Mouse (Mus musculus) kidney, embryonic 14.5 days (tissue): Measurements from ENCODE around the gene Bend3. TPM values are rescaled to one million over a fixed set of nuclear protein-coding genes. Genes with fewer than 3 reads are reported as not detected.
A peak's percentile ranks its signal among the peaks of the same experiment; 100 is the strongest.
"Not testable (repeated sequence)": the region's sequence is repeated elsewhere in the genome, so short reads cannot be mapped to it uniquely, and the experiment has no call there.

Experiments used
- ATAC-seq: fragments of 200-750 bp; cut with Nextera tagmentation; 2 replicates; pipeline ENCODE4 v1.8.0; 2017; ENCODE audit warnings: moderate number of reproducible peaks, mild to moderate bottlenecking, moderate TSS enrichment, moderate library complexity; ENCODE audit not compliant: low FRiP score, low TSS enrichment
- H3K27ac ChIP-seq: fragments of 300-500 bp; sonication (generic); 2 replicates; pipeline ENCODE4 v1.5.1; 2014; ENCODE audit warnings: low read depth, mild to moderate bottlenecking, low read length, moderate library complexity, mixed read lengths
- H3K27me3 ChIP-seq: fragments of 300-500 bp; sonication (generic); 2 replicates; pipeline ENCODE4 v1.6.1; 2014; ENCODE audit warnings: mild to moderate bottlenecking, low read length; ENCODE audit not compliant: control insufficient read depth, insufficient read depth
- H3K36me3 ChIP-seq: fragments of 300-500 bp; sonication (generic); 2 replicates; pipeline ENCODE4 v1.6.1; 2014; ENCODE audit warnings: low read length, mixed read lengths; ENCODE audit not compliant: control insufficient read depth, insufficient read depth
- H3K4me1 ChIP-seq: fragments of 300-500 bp; sonication (generic); 2 replicates; pipeline ENCODE4 v1.6.1; 2014; ENCODE audit warnings: low read length, mixed read lengths; ENCODE audit not compliant: control insufficient read depth, insufficient read depth
- H3K4me2 ChIP-seq: fragments of 300-500 bp; sonication (generic); replicated peaks from 2 replicates; pipeline ENCODE4 v1.6.1; 2014; ENCODE audit warnings: low read depth, mild to moderate bottlenecking, low read length
- H3K4me3 ChIP-seq: fragments of 300-500 bp; sonication (generic); 2 replicates; pipeline ENCODE4 v1.5.1; 2014; ENCODE audit warnings: mild to moderate bottlenecking, low read length
- H3K9ac ChIP-seq: fragments of 300-500 bp; sonication (generic); 2 replicates; pipeline ENCODE4 v1.6.1; 2014; ENCODE audit warnings: low read depth, mild to moderate bottlenecking, low read length, moderate library complexity
- H3K9me3 ChIP-seq: fragments of 300-500 bp; sonication (generic); 2 replicates; pipeline ENCODE4 v1.6.1; 2016; ENCODE audit warnings: low read length; ENCODE audit not compliant: control insufficient read depth
- WGBS: fragments of 180-500 bp; shearing (Covaris S2); extraction: QIAGEN DNeasy Blood & Tissue Kit; methylation state at CpG from one replicate; pipeline ENCODE4 v1.1.7; 2014; 5-methylcytosine and 5-hydroxymethylcytosine counted together
- polyA plus RNA-seq: library from polyadenylated mRNA; unstranded; fragments of >200 nt; fragmentation: Nextera tagmentation; extraction: Ambion mirVana; gene quantifications from 2 replicates; pipeline ENCODE4 v1.2.1, GENCODE M21; 2014

Bend3 gene
- polyA plus RNA-seq, 1 experiment from 2014 or later = 8.9 TPM

DNA sequence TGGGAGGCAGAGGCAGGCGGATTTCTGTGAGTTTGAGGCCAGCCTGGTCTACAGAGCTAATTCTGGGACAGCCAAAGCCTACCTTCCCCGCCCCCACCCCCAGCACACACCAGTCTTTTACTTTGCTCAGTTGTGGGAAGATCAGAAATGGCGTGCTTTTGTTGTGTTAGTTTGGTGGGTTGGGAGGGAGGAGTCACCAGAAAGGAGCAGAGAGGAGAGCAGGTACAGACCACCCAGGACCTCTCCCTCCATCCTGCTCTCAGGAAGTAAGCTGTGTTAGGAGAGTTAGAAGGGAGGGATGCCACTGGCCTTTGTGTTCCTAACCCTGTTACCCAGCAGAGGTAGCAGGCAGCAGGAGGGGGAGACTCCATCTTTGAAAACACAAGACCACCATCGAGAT is 28.4 kb downstream of the Bend3 start:
- H3K27ac ChIP-seq = no peak overlapping the region
- H3K9me3 ChIP-seq = no peaks in the 10 kb centered on the region
- WGBS = 80% methylated on average over 4 of the region's 4 CpGs
- H3K27me3 ChIP-seq = no peaks in the 10 kb centered on the region
- no peak for ATAC-seq
- peaks cover 51% of the 10 kb centered on the region for H3K36me3 ChIP-seq
- H3K4me3 ChIP-seq = no peak overlapping the region
- H3K9ac ChIP-seq = no peak overlapping the region
- H3K4me1 ChIP-seq = no peaks in the 10 kb centered on the region
- no peak overlapping the region for H3K4me2 ChIP-seq

DNA sequence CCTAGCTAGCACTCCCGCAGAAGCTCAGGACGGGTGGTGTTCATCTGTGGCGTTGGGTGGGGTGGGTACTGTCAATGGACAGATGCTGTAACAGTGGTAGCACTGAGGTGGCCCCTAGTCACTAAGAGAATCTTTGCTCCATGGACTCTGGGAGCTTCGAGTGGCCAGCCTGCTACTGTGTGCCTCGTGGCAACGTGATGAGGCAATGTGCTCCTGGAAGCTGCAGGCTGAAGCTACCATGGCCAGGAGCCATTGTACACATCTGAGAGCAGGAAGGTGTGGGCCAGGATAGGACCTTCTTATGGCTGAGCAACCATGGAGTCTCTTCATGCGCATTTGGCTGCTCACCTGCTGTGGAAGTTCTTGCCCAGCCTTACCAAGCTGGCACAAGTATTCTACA is 30.6 kb downstream of the Bend3 start:
- Histone ChIP-seq H3K9me3 (no peaks in the 10 kb centered on the region), H3K4me2 (no peak overlapping the region), H3K9ac (no peak overlapping the region), H3K27ac (no peak overlapping the region), H3K4me3 (no peak overlapping the region), H3K36me3 (peaks cover 55% of the 10 kb centered on the region), H3K27me3 (no peaks in the 10 kb centered on the region), H3K4me1 (no peaks in the 10 kb centered on the region)
- 92% methylated on average over 7 of the region's 7 CpGs for WGBS
- ATAC-seq = no peak

- H3K9ac ChIP-seq = no peak overlapping the region
- ATAC-seq = no peak
- no peaks in the 10 kb centered on the region for H3K9me3 ChIP-seq
- no peaks in the 10 kb centered on the region for H3K27me3 ChIP-seq
- H3K4me3 ChIP-seq = no peak overlapping the region
- H3K4me1 ChIP-seq = no peaks in the 10 kb centered on the region
- H3K27ac ChIP-seq = no peak overlapping the region
- WGBS = 87% methylated on average over 10 of the region's 10 CpGs
- H3K4me2 ChIP-seq = no peak overlapping the region
- peaks cover 44% of the 10 kb centered on the region for H3K36me3 ChIP-seq
These were observed 34.3 kb downstream of the Bend3 start for GRCm38 (mm10) chr10:43512976-43513375.

GRCm38 (mm10) chr10:43516992-43517660 is 38.5 kb downstream of the Bend3 start:
- Histone ChIP-seq H3K4me3 (no peak overlapping the region), H3K36me3 (peaks cover 11% of the 10 kb centered on the region), H3K27ac (peak overlapping the region; percentile 67; the same call in 1 of the 2 replicates), H3K27me3 (no peaks in the 10 kb centered on the region), H3K4me2 (no peak overlapping the region), H3K9me3 (no peaks in the 10 kb centered on the region), H3K9ac (no peak overlapping the region), H3K4me1 (no peaks in the 10 kb centered on the region)
- 59% methylated on average over 6 of the region's 6 CpGs for WGBS
- peak; percentile 69; the same call in 1 of the 2 replicates for ATAC-seq

- 66% methylated on average over 4 of the region's 4 CpGs for WGBS
- ATAC-seq = no peak
- no peak overlapping the region for H3K4me2 ChIP-seq
These were observed 39.2 kb downstream of the Bend3 start for GRCm38 (mm10) chr10:43517836-43518235.

DNA sequence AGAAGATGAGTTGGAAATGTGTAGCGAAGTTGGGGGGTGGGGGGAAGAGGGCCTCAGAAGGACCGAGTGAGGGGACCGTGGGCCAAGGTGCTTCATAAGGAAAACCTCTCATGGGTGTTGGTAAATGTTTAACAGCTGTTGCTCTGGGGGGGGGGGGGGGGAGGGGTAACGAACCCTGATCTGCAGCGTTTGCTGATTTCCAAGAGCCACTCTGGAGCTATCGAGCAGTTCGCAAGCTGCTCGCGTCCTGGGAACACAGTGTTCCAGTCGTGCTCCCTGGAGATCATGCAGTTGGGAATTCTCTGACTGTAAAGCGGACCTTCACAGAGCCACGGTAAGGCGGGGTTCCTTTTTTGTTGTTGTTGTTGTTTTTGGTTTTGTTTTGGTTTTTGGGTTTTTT is 39.7 kb downstream of the Bend3 start:
- no peak for ATAC-seq
- no peak overlapping the region; the same call in 1 of the 2 replicates for H3K27ac ChIP-seq
- 66% methylated on average over 13 of the region's 13 CpGs for WGBS

More at GRCm38 (mm10) chr10:43517836-43518235, 39.2 kb downstream of the Bend3 start:
- Histone ChIP-seq H3K9ac (no peak overlapping the region), H3K9me3 (no peaks in the 10 kb centered on the region), H3K27ac (peak overlapping the region; percentile 67; the same call in 1 of the 2 replicates), H3K36me3 (peaks cover 6% of the 10 kb centered on the region), H3K4me1 (no peaks in the 10 kb centered on the region), H3K4me3 (no peak overlapping the region), H3K27me3 (no peaks in the 10 kb centered on the region)

GRCm38 (mm10) chr10:43519977-43520376 is 41.3 kb downstream of the Bend3 start:
- Histone ChIP-seq H3K4me3 (no peak overlapping the region), H3K36me3 (0 out of 2 replicates have a peak, but pooled peaks cover 4% of the 10 kb centered on the region)

More for the DNA sequence above, 39.7 kb downstream of the Bend3 start:
- Histone ChIP-seq H3K4me1 (no peaks in the 10 kb centered on the region), H3K9ac (no peak overlapping the region), H3K9me3 (no peaks in the 10 kb centered on the region), H3K4me3 (no peak overlapping the region), H3K4me2 (no peak overlapping the region), H3K27me3 (no peaks in the 10 kb centered on the region), H3K36me3 (peaks cover under 1% of the 10 kb centered on the region)

DNA sequence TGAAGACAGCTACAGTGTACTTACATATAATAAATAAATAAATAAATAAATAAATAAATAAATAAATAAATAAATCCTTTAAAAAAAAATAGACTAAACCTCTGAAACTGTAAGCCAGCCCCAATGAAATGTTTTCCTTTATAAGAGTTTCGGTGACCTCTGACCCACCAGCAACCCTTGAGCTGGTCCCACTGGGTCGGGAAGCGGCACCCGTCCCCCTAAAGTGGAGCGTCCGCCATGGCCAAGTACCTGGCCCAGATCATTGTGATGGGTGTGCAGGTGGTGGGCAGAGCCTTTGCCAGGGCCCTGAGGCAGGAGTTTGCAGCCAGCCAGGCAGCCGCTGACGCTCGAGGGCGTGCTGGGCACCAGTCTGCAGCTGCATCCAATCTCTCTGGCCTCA is 45.3 kb downstream of the Bend3 start, which contains the start of gene Gm9803:
Gene Gm9803 (plus strand): TSS at position 154 of the 400 bp plus-strand sequence.
- 96% methylated on average over 10 of the region's 10 CpGs for WGBS
- ATAC-seq, H3K4me3 ChIP-seq: not testable (repeated sequence)

More at GRCm38 (mm10) chr10:43519977-43520376, 41.3 kb downstream of the Bend3 start:
- no peak overlapping the region for H3K9ac ChIP-seq
- no peak overlapping the region for H3K4me2 ChIP-seq
- no peaks in the 10 kb centered on the region for H3K4me1 ChIP-seq
- H3K27me3 ChIP-seq = no peaks in the 10 kb centered on the region
- no peak overlapping the region for H3K27ac ChIP-seq
- no peak for ATAC-seq
- 96% methylated on average over 2 of the region's 2 CpGs for WGBS
- no peaks in the 10 kb centered on the region for H3K9me3 ChIP-seq

More for the DNA sequence above, 45.3 kb downstream of the Bend3 start, which contains the start of gene Gm9803:
- H3K9me3 ChIP-seq, H3K27ac ChIP-seq, H3K4me2 ChIP-seq, H3K4me1 ChIP-seq, H3K27me3 ChIP-seq, H3K9ac ChIP-seq: not testable (repeated sequence)
- peaks cover 21% of the 10 kb centered on the region; the same call in 1 of the 2 replicates for H3K36me3 ChIP-seq
